Mouse (Mus musculus) ES-Bruce4 (cell line): ENCODE results near the gene Zfp113.

ENCODE experiments used
- CTCF ChIP-seq: IDR thresholded peaks from one replicate; pipeline ENCODE4 v1.8.1; 2011; ENCODE audit warnings: low read depth, low read length
- EP300 ChIP-seq: IDR thresholded peaks from 2 replicates; pipeline ENCODE4 v1.6.1; 2011; ENCODE audit warnings: low read depth, low read length; ENCODE audit not compliant: insufficient read depth

DNA sequence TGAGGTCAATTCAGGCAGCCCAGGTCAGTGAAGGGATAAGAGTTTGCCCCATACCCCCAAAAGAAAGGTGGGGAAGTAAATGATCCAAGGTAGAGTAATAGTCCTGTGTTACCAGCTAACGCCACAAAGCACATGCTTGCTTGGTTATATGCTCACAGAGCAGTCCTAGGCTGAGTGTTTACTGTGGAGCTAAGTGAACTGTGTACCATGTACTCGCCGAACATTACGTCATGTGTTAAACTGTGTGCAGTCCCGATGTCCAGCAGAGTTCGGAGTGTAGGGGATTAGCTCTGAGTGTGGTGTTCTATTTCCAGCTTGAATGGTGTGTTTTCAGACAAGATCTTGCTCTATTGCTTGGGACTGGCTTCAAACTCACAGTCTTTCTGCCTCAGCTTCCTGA is 61.1 kb downstream of the Zfp113 start:
- no peak for TF ChIP-seq EP300
- TF ChIP-seq CTCF: no peak
